Mouse (Mus musculus): ENCODE data around the gene Dock2.

Dock2 gene

DNA sequence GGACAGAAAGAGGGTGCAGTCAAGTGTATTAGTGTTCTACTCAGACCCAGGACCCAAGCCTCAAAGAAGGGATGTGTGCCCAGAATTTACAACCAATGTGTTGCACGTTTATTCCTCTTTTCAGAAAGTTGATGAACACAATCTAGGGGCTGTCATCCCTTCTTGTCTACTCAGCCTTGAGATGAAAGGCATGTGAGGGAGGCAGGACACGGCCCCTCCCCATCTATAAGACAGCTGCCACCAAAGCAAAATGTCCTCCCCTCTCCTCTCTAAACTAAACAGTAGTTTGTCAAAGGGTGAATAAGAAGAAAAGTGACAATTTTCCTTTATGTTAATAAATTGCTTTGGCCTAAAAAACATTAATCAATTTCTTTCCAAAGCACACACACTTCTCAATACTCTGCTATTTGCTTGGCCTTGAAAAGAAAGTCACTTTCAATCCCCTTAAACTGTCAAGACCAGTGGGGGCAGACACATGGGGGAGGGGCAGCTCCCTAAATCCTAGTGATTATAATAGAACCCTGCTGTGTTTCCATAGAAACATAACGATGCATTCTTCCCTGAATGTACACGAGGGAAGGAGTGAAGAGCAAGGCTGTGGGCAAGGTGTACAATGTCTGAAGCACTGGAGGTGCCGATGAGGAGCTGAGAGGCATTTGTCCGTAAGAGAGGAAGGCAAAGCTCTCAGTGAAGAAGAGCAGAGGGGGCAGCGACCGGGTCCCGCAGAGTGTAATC, 367.6 kb downstream of the Dock2 start:
- no peak for DNase-seq

DNA sequence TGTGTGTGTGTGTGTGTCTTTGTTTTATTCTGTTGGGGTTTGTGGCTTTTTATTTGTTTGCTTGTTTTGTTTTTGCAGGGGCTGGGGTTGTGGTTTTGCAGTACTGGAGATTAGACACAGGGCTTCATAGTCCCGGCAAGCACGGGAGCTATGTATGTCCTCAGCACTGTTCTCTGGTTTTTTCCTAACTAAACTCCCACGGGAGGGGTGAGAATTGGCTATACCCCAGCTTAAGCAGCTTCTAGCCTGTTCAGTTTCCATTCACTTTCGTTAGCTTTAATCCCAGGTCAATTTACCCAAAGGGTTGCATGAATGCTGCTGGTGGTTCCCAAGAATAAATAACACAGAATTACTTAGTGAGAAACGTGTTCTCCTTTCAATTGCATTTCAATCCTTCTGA, 376.8 kb downstream of the Dock2 start:
- no peak for DNase-seq

DNA sequence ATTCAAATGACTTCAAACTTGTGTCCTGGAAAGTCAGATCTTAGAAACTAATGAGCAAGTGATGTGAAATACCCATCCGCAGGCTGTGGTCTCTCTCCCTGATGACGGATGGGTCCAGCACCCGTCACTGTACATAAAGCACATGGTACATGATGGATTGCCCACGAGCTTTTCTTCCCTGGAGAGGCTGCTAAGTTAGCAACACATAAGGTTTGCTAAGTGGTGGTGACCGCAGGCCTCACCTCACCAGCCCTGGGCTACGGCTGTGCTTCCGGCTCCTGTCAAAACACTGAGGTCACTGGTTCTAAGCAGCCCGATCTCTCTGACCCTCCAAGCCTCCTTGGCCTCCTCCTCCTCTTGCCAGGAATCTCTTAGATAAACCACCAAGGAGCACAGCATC, 377.4 kb downstream of the Dock2 start:
- DNase-seq = no peak

DNA sequence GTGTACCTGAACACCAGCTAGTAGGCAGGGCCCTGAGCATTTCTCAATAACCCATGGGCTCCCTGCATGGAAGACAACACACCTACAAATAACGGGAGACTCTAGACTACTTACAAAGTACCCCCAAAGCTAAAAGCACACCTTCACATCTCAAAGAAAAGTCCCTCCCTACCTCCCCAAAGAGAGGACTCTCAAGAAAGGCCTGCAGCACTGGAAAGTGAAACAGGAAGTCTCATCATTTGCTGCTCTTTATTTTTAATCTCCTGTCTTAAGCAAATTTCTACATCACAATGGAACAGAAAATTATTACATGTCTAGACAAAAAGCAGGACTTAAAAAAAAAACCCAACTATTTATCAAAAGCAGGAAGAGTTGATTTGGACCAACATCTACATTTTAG, 378.4 kb downstream of the Dock2 start:
- no peak for DNase-seq

DNA sequence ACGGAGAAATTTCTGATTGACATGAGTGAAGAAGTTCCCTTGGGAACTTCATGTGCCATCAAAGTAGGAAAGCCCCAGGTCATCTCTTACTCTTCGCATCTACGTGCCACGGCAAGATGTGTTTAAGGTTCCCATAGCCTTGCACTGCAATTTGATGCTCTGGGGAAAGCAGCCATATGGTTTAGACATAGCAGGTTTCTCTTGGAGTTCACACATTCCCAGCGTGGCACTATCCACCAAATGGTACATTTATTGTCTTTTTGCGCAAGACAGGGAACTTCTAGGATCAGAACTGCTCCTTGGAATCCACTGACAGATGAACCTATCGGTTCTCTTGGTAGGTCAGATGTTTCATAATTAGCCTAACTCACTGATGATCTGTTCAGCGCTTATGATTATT, 382.3 kb downstream of the Dock2 start:
- no peak for DNase-seq

DNA sequence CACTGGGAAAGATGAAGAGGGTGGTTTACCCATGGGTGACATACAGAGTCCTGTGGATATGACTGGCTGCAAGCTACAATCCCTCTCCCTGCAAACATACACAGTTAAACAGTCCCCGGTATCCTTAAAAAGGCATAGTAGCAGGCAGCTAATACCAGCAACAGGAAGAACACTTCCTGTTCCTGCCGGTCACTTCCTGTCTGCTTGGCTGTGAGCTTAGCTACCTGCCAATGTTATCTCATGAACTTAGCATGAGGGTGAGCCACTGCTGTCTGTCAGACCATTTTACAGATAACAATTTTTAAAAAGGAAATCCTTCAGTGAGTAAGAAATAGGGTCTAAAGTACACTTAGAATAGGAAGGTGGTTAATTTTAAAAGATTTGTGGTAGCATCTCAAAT, 385.1 kb downstream of the Dock2 start:
- no peak for DNase-seq

DNA sequence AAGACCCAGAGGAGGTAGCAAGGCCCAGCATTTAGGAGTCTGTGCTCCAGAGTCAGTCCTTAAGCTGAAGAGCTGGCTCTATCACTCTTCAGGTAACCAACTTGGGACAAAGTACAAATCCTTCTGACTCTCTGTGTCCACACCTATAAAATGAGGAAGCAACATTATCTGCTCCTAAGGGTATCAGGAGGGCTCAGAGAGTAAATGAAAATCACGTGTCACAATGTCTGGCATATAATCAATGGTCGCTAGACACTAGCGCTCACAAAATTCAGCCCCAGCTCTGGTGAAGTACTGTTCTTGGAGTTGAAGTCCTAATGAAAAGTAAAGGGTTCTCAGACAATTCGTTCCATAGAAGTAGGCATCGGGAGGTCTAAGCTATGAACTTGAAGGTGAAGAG, 386.0 kb downstream of the Dock2 start:
- no peak for DNase-seq

DNA sequence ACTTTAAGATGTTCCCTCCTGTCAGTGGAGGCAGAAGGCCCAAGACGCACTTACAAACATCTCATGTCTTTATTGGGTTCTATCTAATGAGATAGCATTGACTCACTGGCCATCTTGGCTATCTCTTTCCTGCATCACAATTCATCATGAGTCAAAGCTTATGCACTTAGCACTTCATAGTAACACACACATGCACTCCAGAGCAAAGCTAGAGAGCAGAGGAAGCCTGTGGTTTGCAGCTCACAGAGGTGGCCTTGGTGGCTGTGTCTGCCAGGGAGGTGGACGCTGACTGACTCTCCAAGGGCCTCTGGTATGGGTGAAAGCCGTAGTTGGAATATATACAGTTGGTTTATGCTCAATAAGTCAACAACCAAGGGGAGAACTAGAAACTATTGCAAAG, 387.9 kb downstream of the Dock2 start:
- DNase-seq = no peak

DNA sequence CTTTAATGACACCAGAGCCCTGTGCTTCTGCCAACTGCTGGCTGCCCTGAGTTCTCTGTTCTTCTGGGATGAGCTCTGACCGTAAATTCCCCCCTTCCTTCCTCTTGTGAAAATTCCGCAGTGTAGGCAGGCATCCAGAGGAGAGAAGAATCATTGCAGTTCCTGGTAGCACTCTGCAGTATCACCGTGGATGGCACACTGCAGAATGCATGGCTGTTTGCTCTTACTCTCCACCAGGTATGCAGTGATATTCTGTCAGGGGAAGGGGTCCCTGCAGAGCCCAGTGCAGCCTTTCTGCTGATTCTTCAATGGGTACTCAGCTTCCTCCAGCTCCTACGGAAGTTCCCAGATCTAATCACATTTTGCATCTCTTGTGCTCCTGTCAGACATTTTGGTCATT, 391.6 kb downstream of the Dock2 start:
- no peak for DNase-seq

DNA sequence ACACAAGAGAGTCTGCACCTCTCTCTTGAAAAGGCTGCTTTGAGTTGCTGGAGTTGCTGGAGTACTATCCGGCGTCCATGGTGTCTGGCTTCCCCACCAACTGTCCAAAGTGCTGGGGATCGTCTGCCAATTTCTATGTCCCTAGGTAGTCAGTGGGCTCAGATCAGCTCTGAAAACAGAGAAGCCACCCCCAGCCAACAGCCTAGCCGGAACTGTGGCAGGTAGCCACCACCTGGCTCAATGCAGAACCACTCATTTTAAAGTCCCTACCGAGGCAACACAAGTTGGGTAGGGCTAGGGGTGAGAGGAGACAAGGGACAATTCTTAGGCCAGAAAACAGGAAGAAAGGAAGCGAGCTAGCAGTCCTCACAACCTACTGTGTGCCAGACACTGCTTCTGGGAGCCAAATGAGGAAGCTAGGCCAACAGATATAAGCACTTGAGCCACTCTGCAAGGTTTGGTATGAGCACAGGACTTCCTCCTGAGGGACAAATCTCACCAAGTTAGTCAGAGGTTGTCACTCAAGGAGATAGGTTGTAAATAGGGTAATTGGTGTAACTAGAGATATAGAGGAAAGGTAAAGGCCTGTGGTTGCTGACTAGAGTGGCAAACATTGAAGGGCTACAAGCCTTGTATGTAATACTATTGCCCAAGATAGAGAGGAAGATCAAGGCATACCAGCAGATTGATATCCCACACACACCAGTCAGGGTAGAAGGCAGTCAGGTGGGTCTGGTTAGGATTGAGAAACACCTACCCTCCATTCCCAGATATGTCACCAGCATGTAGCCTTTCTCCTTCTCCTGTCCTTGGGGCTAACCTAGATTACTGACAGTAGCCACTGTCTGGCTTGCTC, 394.2 kb downstream of the Dock2 start:
- DNase-seq = no peak

DNA sequence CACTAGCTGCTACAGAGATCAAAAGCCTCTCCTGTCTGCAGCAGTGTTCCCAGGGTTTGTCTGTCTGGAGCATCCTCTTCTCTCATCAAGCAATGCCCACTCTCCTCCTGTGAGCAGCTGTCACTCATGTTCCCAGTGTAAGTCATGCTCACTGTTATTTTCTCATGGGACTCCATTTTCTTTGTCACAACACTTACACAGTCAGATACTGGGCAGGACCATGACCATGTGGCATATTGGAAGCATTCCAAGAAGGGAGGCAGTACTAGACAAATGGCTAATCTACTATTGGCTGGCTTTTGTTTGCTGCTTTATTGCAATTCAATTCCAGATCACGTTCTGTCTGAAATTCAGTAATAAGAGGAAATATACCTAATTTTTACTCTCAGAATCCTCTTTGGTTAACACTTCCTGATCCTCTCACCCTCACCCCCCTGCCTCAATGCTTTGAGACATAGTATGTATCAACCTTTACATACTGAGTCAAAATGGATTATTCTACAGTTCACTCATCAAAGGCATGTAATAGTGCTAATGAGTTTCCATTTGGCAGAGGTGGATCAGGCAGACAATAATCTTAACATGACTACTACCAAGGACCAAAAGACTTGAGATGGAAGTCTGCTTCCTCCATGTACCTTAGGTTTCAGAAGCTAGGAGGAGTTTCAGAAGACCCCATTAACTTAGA, 398.5 kb downstream of the Dock2 start:
- no peak for DNase-seq

DNA sequence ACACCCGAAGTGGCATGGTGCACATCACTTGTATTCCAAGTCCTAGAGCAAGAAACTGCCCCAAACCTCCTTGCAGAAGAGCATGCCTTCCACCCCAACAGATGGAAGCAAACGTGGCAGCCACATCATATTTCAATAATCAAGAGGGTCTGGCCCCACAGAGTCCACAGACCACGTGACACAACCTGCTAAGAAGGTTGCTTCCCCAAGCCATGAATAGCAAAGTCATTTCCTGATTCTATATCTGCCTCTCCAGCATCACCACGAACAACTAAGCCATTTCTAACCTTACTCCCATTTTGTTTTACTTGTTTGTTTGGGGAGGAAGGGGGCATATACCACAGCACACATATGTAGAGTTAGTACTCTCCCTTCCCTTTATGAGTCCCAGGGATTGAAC, 399.5 kb downstream of the Dock2 start:
- no peak for DNase-seq

DNA sequence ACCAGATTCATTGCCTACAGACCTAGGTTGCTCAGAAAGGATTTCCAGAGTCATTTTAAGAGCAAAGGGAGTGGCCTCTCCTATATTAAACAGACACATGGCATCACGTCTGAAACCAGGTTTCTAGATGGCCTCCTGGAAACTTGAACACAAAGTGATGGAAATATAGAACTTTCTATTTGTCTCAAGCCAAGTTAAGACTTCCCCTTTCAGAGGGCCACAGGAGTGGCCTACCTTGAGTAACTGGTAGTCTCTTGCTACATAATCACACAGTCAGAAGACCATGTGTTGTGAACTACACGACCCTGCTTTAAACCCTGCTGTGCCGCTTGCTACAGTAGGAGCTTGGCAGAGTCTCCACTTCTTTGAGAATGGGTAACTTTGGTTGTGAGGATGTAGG, 400.2 kb downstream of the Dock2 start:
- no peak for DNase-seq

DNA sequence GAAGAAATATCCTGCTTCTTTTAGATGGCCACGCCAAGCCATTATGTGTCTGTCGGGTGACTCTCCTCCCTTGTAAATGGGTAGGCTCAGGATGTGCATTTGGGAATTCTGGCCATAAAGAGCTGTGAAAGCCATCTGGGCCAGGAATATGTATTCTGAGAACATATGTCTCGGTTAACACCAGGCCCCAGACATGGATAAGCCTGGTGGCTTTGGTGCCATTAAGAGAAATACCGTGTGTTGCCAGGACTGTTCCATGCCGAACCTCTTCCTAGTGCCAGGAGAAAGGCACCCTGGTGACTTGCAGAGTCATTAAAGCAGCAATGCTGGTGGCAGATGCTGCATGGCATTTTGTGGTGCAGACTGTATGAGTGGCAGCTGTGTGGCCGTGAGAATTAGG, 406.0 kb downstream of the Dock2 start:
- DNase-seq = no peak

DNA sequence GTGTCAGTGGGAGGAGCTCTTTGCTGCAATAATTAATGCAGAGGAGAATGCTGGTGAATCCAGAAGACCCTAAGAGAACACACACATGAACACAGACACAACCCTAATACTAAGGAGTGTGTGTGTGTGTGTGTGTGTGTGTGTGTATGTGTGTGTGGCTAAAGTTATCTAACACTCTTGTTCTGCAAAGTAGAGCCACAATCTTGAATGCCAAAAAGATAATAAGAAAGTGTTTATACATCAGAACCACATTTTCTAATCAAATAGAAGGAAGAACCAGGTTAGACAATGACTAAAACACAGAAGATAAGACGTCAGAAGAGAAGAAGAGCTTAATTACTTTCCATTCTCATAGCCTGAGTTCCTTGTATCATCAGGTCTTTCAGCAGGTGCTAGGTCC, 408.1 kb downstream of the Dock2 start:
- no peak for DNase-seq

DNA sequence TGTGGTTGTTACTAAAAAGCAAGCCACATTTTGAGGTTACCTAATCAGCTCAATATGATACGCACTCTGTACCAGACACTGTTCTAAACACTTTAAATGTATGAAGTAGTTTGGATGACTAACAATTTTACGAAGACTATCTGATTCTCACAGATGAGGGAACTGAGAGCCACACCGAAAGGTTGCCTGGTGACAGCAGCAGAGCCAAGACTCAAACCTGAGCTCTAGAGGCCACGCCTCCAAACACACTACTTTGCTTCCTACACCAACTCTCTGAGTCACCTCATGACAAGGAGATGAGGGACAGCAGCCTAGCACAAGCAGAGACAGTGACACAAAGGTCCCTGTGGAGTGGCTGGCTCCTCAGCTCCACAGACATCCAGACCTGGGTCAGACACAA, 411.5 kb downstream of the Dock2 start:
- DNase-seq = no peak

DNA sequence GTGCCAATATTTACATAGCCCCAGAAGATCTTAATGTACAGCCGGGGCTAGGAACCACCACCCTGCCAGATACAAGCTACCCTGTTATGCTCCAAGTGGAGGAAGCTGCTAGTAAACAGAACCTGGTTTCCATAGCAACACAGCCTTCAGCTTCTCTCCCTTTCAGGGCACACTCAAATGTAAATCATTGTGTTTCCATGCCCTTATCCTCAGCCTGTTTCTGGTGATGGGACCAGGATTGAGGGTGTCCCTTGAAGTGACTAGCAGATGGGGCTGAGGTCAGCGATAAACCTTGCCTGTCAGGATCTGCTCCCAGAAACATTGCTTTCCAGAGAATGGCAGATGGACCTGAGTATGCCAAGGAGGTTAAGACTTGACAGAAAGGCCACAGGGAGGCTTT, 427.6 kb downstream of the Dock2 start:
- DNase-seq = no peak

DNA sequence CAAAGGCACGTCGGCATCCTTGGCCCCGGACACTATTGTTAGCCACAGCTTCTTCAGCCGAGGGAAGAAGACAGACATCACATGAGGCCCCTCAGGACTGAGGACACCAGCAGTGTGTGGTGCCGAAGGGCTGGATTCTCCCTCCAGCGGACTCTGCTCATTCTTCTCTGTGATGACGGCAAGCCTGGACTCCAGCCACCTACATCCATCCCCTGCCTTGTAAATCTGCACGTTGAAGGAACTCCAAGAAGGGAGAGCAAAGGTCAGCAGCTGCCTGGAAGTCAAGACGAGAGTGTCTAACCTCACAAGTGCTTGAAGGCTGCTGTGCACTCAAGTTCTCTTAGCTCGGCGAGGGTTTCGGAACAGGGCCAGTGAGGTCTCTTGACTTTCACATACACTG, 428.3 kb downstream of the Dock2 start:
- peak; percentile 78 to 89 for DNase-seq

DNA sequence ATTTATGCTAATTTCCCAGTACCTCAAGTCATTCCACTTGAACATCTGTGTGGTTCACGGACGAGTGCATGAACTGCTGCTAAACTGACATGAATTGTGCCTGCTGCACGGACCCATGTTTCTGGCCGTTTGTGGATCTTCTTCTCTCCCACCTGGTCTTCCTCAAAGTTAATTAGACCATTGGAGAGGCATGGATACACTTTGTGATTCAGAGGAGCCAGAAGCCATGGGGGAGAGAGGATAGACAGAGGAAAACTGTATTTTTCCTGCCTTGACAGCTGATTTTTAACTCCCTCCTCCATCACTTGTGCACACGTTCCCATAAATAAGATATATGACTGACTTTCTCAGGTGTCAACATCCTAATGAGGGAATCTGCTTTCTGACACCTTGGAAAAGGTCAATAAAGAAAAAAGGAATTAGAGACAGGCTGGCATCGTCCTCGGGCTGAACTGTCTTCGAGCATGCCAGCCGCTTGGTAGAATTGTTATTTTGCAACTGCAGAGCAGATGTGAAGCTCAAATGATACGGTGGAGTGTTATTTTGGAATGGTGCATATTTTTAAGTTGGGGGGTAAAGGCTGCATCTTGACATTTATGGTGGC, 434.1 kb downstream of the Dock2 start:
- no peak for DNase-seq

DNA sequence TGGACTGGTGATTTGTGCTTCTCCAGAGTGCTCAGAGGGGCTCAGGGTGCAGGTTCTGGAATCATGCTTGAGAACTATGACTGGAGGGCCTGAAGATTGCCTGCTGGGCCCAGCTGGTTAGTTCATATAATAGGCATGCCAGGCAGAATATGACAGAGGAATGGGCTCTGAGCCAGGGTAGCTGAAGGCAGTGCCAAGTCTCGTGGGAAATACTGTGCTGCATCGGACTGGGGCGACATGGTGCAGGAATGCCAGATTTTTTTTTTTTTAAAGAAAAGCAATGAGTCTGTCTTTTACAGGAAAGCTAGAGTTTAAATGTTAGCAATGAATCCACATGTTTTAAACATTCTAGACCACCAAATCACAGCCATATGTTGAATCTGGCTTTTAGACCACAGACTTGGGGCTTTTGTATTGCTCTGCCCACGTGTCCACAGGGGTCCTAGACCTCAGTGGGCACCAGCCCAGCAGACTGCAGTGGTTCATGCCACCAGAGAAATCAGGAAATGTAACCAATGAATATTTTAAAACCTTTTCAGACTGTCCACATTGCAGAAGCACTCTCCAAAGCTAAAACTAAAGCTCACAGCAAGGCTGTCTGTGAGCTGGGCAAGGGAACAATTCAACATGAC, 435.3 kb downstream of the Dock2 start:
- peak; percentile 46 to 55 for DNase-seq

DNA sequence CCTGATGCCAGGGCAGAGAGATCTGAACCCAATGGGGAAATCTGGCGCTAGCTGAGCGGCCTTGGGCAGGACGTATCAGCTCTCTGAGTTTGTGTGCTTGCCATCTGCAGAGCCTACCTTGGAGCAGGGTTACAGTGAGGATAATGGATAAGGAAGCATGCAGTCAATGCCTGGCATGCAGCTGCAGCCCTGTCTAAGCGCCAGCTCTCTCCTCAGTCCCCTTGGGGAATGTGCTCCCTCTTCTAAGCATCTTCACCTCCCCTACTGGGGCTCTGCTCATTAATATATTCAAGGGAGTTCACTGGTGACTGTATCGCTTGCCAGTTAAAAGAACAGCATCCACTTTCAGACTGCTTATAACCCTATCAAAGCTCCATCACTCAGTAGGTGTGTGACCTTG, 439.4 kb downstream of the Dock2 start:
- DNase-seq = no peak

DNA sequence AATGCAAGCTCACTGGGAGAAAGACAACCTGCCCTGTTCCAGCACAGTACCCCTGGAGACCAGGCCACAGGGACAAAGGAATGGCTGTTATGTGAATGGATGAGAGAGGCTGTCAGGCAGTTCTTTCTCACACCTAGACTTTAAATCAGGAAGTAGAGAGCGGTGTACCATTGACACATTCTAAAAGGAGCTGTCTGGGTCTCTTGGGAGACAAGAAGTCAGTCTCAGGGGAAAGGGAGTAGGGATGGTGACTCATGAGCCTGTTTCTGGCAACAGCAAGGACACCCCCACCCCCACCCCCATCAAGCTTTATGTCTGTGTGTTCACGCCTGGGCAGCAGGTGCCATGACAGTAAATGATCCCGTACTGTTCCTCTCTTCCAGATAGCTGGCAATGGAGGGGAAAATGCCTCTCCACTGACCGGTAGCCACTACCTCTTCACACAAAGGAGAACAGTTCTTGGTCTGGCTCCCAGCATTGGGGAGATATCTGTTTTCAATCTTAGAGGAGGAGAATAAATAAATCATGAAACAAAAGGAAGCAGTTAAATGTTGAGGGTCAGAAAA, 439.9 kb downstream of the Dock2 start:
- no peak for DNase-seq

DNA sequence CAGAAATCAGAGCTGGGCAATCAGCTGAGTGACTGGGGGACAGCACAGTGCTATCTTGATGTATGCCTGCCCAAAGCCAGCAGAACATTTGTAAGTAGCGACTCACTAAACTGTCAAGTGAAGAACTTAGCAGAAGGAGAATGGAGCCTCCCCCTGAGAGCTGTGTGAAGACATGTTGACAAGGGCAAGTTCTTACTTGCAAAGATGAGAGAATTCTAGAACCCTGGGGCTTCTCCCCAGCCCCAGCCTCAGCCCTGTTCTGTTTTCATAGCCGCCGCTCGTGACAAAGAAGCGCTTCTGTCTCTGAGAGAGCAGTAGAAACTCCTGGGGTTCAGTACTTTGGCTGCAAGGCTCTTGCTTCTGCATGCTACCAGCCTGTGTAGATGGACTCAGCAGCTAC, 444.0 kb downstream of the Dock2 start:
- DNase-seq = no peak
